Mouse (Mus musculus): ENCODE data around the gene Tm7sf3.

Gene Tm7sf3

DNA sequence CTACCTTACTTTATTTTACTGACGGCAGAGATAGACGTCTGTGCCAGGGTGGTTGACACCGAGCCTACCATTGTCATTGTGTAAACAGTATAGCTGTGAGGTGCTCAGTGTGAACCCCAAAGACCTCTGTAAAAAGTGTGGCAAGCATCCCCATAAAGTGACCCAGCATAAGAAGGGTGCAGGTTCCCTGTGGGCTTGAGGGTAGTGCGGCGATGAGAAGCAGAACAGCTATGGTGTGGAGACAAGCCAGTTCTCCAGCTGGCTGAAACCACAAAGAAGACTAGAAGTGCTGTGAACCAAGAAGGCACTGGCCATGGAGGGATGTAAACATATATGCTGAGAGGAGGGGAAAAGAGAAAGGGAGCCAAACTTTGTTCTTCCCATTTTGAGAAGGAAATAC, 19.0 kb upstream of the Tm7sf3 start:
- no peak for DNase-seq (ENCODE audit: low read depth in 2 of 2, low spot score in 2 of 2)

DNA sequence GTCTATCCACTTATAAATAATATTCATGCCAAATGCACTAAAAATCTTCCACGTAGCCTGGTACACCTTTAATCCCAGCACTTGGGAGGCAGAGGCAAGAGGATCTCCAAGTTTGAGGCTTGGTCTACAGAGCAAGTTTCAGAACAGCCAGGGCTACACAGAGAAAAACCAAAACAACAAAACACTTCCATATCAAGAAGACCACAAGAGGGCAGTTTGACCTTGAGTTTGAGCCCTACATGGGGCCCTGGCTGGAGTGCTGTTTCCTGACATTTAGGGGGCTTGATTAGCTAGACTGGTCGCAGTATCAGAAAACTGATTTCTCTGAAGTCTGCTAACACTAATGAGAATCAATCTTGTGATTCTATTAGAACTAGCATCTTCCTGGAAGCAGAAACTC, 18.0 kb upstream of the Tm7sf3 start:
- DNase-seq (ENCODE audit: low read depth in 2 of 2, low spot score in 2 of 2): no peak

DNA sequence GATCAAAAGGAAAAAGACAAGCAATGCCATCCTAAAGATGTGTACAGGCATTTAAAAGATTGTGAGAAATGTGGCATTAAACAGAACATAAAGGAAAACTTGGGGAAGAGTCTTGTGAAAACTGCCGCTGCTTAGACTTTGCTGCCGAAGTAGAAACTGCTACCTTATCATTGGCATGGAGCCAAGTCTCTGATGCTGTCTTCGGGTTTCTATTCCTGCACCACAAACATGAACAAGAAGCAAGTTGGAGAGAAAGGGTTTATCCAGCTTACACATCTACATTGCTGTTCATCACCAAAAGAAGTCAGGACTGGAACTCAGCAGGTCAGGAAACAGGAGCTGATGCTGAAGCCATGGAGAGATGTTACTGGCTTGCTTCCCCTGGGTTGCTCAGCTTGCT, 10.6 kb upstream of the Tm7sf3 start:
- no peak for DNase-seq (ENCODE audit: low read depth in 2 of 2, low spot score in 2 of 2)

DNA sequence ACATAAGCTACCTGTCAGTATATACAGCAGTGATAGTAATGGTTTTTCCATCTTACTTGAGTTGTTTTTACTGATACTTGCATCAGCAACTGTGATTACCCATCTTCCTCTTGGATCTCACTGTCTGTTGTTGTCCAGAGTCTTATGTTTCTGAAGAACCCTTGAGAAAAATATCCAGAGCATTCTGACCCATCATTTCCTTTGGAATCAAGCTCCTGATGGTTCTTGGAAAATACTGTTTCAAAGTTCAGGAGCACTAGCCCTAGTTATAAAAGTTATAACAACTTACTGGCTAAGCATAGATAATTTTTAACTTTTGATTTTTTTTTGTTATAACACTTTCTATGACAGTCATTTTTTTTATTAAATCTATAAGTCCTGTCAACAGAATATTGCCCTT, 8.8 kb upstream of the Tm7sf3 start:
- no peak for DNase-seq (ENCODE audit: low read depth in 2 of 2, low spot score in 2 of 2)

DNA sequence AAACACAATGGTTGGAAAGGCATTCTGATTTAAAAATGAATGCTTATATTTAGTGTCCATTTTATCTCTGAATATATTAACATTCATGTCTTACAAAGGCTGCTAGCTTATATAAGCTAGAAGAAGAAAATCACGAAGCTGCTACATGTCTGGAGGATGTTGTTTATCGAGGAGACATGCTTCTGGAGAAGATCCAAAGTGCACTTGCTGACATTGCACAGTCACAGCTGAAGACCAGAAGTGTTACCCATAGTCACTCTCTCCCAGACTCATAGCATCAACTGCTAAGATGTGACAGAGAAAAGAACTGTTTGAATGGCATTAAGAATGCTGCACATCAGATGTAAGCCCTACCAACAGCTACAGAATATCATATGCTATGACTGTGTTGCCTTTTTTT, 7.4 kb upstream of the Tm7sf3 start:
- no peak for DNase-seq (ENCODE audit: low read depth in 2 of 2, low spot score in 2 of 2)

DNA sequence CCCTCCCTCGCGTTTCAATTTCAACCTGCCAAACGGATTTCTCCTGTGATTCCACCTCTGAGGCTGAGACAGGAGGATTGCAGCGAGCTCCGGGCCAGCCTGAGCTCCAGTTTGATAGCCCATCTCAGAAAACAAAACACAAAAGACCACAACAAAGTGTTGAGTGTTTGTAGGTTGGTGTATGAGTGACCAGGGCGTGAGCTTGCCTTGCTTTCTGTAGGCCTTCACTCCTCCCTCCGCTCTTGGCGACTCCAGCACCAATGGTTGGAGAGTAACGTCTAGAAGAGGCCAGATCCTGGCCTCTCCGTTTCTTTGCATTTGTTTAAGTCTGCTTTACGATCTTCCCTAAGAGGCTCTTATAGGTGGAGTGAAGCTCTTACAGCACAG, 553 bp upstream of the Tm7sf3 start:
- DNase-seq (ENCODE audit: low read depth in 2 of 2, low spot score in 2 of 2): no peak

DNA sequence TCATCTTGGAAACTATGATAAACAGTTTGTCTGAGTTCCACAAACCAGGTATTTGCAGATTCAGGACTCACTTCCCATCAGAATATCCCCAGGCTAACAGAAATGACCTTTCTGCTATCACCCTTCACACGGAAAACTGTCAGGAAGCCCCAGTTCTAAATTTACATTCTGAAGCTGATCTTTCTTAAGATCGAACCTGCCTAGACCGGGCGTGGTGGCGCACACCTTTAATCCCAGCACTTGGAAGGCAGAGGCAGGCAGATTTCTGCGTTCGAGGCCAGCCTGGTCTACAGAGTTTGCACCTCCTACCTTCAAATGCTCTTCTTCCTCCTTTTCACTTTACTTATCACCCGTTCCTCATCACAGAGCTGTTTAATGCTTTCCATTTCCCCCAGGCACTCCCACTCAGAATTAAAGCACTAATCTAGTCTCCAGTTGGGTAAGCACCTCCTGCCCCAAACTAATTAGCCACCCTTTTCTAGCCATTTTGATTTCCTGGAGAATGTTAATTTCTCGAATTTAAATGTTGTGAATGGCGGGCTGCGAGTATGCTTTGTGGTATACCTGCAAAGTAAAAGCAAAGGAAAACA, 908 bp downstream of the Tm7sf3 start:
- no peak for DNase-seq (ENCODE audit: low read depth in 2 of 2, low spot score in 2 of 2)

DNA sequence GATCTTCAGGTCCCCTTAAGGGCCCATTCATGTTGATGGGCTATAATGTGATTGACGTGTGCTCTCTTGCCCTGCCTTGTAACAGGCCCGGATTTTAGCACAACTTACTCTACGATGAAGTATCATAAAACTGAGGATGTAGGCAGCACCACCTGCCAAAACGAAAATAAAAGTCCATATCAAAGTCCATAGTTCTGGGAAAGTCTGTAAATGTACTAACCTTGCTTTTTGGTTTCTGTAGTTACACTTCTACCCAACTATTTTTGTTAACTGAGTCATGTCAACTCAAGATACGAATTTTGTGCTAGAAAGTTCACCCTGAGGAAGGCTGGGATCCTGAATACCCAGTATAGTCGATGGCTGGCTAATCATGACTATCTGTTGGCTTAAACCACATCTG, 1.6 kb downstream of the Tm7sf3 start:
- no peak for DNase-seq (ENCODE audit: low read depth in 2 of 2, low spot score in 2 of 2)

DNA sequence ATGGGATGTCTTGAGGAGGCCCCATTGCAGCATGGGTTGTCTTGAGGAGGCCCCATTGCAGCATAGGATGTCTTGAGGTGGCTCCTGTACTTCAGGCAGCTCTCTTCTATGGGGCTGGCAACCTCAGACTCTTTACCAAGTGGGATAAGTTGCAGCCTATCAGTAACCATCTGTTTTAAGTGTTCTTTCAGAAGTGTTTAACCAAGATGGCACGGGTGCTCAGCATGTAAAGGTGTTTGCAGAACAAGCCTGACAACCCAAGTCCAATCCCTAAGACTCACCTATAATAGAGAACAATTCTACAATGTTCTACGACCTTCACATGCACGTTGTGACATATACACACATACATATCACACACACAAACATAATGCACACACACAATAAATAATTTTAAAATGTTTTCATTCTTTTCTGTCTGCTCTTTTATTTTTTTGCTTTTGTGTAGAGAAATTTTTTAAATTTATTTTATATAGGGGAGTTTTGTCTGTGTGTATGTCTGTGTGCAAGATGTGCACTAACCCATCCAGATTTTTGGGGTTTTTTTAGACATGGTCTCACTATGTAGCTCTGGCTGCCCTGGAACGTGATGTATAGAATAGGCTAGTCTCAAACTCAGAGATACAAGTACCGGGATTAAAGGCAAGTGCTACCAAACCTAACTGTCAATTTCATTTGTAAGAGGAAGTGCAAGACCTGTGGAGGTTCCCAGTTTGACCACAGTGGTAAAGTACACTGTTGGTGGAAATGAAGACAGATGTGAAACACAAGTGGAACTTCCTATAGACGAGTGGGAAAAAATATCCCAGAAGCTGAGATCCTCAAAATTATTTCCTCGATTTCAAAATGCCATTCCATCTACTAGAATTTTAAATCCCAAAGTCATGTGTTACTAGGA, 2.3 kb downstream of the Tm7sf3 start:
- no peak for DNase-seq (ENCODE audit: low read depth in 2 of 2, low spot score in 2 of 2)

DNA sequence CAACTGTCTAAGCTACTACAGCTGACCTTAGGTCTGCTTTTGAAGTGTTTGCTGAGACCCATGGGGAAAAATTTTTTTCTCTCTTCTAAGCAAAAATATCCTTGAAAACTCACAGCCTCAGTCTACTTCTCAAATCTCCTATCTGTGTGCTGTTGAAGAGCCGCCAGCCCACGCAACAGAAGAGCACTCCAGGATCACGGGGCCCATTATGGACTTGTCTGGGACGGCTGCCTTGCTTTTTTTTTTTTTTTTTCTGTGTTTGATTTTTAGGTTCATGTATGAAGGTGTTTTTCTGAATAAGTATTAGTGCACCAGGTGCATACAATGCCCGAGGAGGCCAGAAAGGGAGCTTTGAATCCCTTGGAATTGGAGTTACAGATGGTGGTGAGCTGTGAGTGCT, 6.1 kb downstream of the Tm7sf3 start:
- DNase-seq (ENCODE audit: low read depth in 2 of 2, low spot score in 2 of 2): no peak

DNA sequence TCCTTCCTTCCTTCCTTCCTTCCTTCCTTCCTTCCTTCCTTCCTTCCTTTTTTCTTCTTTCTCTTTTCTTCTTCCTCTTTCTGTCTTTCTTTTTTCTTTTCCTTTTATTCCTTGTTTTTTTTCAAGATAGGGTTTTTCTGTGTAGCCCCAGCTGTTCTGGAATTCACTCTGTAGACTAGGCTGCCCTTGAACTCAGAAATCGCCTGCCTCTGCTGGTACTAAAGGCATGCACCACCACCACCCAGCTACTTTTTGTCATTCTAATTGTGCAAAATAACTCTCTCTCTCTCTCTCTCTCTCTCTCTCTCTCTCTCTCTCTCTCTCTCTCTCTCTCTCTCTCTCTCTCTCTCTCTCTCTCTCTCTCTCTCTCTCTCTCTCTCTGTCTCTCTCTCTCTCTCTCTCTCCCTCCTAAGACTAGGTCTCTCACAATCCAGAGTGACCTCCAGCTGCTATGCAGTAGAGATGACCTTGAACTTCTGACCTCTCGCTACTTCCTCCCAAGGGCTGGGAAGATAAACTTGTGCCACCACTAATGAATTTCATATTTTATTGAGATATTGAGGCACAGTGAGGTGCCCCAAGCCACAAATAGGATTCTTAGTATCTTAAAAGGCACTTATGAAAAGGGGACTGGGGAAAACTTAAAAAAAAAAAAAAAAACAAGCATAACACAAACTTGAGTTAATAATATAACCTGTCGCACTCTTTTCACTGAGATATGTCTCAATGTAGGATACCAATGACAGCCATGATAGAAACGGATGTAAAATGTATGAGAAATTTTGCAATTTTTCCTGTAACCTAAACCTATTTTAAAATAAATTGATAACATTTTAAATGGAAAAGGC, 7.6 kb downstream of the Tm7sf3 start:
- DNase-seq (ENCODE audit: low read depth in 2 of 2, low spot score in 2 of 2): no peak

DNA sequence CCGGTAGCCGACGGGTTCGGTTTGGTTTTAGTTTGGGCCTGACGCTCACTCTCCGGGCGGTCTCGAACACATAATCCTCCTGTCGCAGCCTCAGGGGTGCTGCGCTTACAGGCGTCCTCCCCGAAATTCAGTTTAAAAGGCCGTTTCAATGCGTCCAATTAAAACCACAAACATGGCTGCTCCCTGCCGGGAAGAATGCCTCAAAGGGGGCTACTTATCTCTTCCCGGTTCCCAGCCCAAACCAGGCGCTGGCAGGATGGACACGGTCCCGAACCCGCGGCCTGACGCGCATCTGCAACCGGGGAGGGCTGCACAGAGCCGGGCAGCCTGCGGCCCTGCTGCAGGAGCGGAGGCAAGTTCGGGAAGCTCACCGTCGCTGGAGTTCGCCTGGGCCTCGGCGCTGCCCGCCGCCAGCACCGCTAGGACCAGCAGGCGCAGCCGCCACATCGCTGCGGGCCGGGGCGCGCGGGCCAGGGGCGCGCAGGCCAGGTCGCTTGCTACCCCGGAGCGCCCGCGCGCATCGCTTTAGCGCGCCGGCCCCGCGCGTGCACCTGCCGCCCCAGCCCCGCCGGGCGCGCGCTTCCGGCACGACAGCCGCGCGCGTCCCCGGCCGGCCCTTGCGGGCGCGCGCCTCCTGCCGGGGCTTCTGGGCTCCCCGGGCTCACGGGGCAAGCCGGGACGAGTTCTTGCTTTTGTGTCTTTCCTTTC, 8.5 kb downstream of the Tm7sf3 start:
- DNase-seq (ENCODE audit: low read depth in 2 of 2, low spot score in 2 of 2): peak; percentile 43 to 49

DNA sequence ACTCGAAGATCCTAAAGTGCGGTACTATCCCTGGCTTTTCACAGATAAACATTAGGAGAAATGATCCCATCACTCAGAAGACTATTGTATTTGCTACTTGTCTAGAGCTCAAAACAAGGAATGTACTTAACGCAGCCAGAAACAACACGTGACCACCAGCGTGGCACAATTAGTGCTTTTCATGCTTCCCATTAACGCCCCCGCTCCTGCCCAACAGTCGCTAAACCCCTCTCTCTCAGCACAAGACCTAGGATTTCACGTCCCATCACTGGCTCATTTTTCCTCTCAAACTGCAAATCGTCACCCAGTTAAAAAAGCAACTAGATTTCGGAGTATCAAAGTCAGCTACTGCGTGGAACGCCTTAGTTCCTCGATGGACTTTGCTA, 9.0 kb downstream of the Tm7sf3 start:
- DNase-seq (ENCODE audit: low read depth in 2 of 2, low spot score in 2 of 2): no peak

DNA sequence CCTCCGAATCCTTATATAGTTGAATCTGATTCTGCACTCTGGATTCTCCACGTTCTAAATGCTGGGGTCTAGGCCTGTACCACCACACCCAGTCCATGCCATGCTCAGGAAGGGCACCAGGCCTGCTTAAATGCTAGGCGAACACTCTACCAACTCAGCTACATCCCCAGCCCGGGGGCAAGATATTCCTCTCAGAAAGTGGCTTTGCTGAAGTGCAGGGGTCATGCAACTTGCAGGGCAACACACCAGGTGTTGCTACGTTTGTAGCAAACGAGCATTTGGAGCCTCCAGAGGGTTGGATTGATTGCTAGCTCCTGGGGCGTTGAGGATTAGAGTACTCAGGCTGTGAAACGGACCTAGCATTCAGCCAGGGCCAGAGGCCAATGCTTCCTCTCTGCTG, 9.5 kb downstream of the Tm7sf3 start:
- no peak for DNase-seq (ENCODE audit: low read depth in 2 of 2, low spot score in 2 of 2)

DNA sequence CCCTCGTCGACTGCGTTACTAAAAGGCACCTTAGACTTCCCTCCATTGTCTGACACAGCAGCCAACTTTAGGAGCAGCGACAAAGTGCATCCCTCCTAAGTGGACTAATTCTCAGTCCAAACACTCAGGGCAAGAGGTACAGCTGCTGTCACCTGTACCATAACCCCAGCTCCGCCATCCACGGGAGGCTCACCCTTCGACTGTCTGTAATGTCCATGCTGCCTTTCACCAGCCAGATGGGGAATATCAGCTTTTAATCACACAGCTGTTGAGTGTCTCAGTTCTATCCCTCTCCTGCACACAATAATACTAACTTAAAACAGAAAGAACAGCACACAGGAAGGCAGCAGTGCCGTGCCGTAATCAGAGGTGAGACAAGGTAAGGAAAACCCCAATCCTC, 10.2 kb downstream of the Tm7sf3 start:
- no peak for DNase-seq (ENCODE audit: low read depth in 2 of 2, low spot score in 2 of 2)

DNA sequence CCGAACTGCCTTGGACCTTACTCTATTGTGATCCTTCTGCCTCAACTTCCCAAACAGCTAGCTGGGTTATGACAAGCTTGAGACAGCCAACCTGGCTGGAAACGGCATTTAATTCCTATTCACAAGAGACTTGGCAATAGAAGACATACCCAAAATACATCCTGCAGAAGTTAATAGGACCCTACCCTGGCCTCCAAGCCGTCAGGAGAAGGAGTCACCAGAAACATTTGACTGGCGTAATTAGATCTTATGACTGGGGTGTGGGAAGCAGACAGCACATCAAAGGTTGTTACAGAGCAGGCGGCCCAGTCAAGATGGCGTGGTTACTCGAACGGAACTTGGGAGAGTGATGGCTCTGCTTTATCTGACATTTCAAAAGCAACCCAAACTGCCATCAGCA, 10.8 kb downstream of the Tm7sf3 start:
- no peak for DNase-seq (ENCODE audit: low read depth in 2 of 2, low spot score in 2 of 2)

DNA sequence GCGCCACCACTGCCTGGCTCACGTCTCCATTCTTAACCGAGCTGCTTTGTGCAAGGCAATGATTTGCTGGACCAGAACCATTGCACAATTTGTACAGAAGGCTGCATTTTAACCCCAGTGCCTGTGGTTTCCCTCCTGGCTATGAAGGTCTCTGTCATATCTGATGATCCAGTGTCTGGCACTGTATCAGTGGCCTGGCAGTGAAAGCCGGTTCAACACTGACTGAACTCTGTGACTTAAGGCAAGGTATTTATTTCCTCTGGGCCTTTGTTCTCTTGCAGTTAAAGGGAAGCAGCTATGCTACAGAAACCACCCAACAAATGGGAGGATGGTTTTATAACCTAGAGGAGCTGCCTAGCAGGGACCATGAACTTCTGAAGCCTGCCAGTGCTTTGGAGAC, 11.7 kb downstream of the Tm7sf3 start:
- DNase-seq (ENCODE audit: low read depth in 2 of 2, low spot score in 2 of 2): no peak

DNA sequence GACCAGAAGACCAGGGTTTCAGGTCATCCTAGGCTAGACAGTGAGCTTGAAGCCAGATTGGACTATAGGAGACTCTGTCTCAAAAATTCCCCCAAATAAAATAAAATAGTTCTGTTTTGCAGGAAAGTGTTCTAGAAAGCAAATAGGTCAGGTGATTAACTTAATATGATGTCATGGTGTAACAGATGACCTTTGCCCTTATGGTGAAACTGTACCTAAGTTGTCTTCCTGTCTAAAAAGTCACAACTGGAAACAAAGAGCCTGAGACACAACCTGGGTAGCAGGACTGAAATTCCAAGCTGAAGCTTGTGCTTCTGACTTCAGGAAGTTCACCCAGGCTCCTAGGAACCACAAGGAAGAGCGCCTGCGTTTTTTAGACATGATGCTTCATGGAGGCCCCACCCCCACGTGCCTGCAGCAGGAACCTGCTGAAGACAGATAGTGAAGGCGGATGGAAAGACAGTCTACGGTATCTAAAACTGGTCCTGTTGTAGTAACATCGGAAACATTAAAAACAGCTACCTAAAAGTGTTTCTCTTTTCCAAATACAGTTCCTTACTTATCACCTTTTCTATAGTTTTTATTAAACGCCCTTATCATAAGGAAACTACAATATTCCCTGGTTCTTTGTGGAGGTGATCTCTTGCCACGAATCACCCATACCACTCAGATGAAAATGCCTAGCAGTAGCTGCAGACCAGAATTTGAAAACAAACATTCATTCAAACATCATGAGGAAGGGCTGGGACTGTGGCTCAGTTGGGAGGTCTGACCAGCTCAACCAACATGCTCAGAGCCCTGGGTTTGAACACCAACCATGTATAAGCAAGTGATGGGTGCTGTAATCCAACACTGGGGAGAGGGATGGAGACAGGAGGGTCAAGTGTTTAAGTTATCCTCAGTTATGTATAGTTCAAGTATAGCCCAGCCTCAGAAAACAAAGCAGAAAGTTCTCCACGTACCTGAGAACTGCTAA, 12.6 kb downstream of the Tm7sf3 start:
- DNase-seq (ENCODE audit: low read depth in 2 of 2, low spot score in 2 of 2): no peak

DNA sequence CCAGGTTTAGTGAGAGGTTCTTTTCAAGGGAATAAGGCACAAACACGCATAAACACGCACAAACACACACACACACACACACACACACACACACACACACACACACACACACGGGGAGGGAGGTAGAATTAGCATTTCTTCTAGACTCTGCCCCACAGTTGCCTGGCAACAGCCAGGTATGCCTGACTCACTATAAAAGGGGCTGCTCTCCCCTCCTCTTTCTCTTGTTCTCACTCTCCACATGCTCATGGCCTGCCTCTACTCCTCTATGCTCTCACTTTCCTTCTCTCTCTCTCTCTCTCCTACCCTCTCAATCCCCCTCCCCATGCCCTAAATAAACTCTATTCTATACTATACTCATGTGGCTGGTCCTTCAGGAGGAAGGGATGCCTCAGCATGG, 14.5 kb downstream of the Tm7sf3 start:
- no peak for DNase-seq (ENCODE audit: low read depth in 2 of 2, low spot score in 2 of 2)

DNA sequence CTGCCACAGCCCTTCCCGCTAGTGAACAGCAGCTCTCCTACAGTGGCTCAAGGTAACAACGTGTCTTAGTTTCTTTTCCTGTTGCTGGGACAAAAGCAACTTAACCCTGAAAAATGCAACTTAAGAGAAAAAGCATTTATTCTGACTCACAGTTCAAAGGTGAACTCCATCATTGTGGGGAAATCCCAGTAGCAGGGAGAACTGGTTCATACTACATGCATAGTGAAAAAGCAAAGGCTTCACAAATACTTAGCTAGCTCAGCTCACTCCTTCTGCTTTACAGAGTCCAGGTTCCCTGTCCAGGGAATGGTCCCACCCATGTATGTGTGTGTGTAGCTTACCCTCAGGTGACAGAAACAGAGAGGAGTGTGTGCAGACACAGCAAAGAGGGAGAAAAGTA, 26.0 kb downstream of the Tm7sf3 start:
- no peak for DNase-seq (ENCODE audit: low read depth in 2 of 2, low spot score in 2 of 2)
